Mouse (Mus musculus): ENCODE results near the gene Nipa1. TPM values are rescaled to one million over a fixed set of nuclear protein-coding genes. Genes with fewer than 3 reads are reported as not detected.
A peak's percentile ranks its signal among the peaks of the same experiment; 100 is the strongest.

The Nipa1 gene
- polyA plus RNA-seq, 1 experiment = 1.2 TPM

DNA sequence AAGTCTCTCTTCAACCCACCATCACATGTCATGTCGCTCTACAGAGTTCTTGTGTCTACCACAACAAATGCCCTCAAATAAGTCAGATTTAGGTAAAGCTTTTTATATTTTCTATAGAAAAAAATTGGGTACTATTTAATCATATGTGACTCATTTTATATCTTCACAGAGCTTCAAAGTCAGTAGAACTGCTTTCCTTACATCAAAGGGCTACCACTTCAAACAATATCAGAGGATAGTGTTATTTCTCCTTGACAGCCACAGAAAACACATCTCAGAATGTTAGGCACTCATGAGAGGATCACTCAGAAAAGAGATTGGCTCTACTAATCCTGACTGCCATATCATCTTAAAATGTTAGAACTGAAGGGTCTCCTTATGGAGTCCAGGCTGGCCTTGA lies 59.2 kb downstream of the Nipa1 start:
- no peaks in the 10 kb centered on the region for H3K9me3 ChIP-seq (ENCODE audit: control insufficient read depth, low read length)
- TF ChIP-seq TAL1 (IDR thresholded peaks at IDR 0.05; ENCODE audit: low read length) = no peak
- no peak for TF ChIP-seq GATA1 (IDR thresholded peaks at IDR 0.05; ENCODE audit: low read length)
- H3K4me1 ChIP-seq (ENCODE audit: control insufficient read depth) = peaks cover 35% of the 10 kb centered on the region
- no peaks in the 10 kb centered on the region for H3K27me3 ChIP-seq (ENCODE audit: control insufficient read depth)
- peaks cover 28% of the 10 kb centered on the region for H3K36me3 ChIP-seq (ENCODE audit: control insufficient read depth)
- peak overlapping the region; percentile 70 for H3K4me3 ChIP-seq (replicated peaks)

DNA sequence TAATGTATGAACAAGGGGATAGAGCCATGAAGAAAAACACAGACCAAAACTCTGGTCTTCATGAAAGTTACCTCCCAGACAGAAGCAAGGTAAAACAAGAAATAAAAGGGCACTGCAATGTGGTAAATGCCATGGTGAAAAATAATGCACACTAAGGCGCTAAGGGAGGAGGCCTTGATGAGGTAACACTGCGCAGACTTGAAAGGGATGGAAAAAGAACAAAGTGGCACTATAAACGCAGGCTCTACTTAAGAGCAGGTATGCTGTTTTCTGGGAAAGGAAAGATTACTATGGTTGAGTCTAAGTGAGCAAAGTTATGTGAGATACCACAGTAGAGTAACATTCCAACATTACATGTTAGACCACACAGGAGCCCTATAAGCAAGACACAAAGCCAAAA lies 60.0 kb downstream of the Nipa1 start:
- TF ChIP-seq TAL1 (IDR thresholded peaks at IDR 0.05; ENCODE audit: low read length) (no peak), GATA1 (IDR thresholded peaks at IDR 0.05; ENCODE audit: low read length) (no peak)
- H3K4me3 ChIP-seq (replicated peaks) = no peak overlapping the region

DNA sequence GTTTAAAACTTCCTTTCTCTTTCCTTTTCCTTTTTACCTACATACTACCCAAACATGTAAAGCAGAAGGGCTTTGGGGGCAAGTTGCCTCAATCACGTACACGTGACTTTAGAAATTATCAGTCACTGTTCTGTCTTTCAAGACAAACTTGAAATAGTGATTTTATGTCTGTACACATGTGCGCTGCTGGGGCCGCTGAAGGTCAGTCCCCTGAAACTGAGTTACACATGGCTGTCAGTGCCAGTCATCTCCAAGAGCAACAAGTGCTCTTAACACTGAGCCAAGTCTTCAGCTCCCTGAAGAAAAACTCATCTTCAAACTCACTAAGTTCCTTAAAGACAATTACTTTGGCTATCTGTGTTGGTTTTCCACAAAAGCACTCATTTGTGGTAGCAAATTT lies 61.8 kb downstream of the Nipa1 start:
- H3K36me3 ChIP-seq (ENCODE audit: control insufficient read depth) = peaks cover 38% of the 10 kb centered on the region
- no peaks in the 10 kb centered on the region for H3K27me3 ChIP-seq (ENCODE audit: control insufficient read depth)
- no peaks in the 10 kb centered on the region for H3K9me3 ChIP-seq (ENCODE audit: control insufficient read depth, low read length)
- no peak overlapping the region for H3K4me3 ChIP-seq (replicated peaks)
- TF ChIP-seq GATA1 (IDR thresholded peaks at IDR 0.05; ENCODE audit: low read length) = no peak
- no peak for TF ChIP-seq TAL1 (IDR thresholded peaks at IDR 0.05; ENCODE audit: low read length)
- peaks cover 23% of the 10 kb centered on the region for H3K4me1 ChIP-seq (ENCODE audit: control insufficient read depth)

More for the DNA sequence above, 60.0 kb downstream of the Nipa1 start:
- Histone ChIP-seq H3K36me3 (ENCODE audit: control insufficient read depth) (peaks cover 33% of the 10 kb centered on the region), H3K27me3 (ENCODE audit: control insufficient read depth) (no peaks in the 10 kb centered on the region), H3K4me1 (ENCODE audit: control insufficient read depth) (peaks cover 32% of the 10 kb centered on the region), H3K9me3 (ENCODE audit: control insufficient read depth, low read length) (no peaks in the 10 kb centered on the region)

DNA sequence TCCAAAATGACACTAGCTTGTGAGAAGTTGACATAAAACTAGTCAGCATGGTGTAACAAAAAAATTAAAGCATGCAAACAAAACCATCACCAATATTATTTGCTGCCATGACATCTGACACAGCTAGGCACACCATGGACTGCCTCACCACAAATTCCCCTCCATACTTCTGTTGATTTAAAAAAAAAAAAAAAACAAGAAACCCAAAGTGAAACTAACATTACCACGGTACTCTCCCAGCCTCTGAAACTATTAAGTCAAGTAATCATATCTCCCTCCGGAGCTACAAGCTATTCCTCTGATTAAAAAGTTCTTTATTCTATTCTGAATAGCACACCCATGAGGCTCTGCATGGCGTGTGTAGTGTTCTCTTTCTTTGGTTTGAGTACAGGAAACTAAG lies 62.6 kb downstream of the Nipa1 start:
- no peaks in the 10 kb centered on the region for H3K27me3 ChIP-seq (ENCODE audit: control insufficient read depth)
- no peak for TF ChIP-seq GATA1 (IDR thresholded peaks at IDR 0.05; ENCODE audit: low read length)
- TF ChIP-seq TAL1 (IDR thresholded peaks at IDR 0.05; ENCODE audit: low read length) = no peak
- no peak overlapping the region for H3K4me3 ChIP-seq (replicated peaks)
- H3K36me3 ChIP-seq (ENCODE audit: control insufficient read depth) = peaks cover 38% of the 10 kb centered on the region
- peaks cover 19% of the 10 kb centered on the region for H3K4me1 ChIP-seq (ENCODE audit: control insufficient read depth)
- no peaks in the 10 kb centered on the region for H3K9me3 ChIP-seq (ENCODE audit: control insufficient read depth, low read length)

DNA sequence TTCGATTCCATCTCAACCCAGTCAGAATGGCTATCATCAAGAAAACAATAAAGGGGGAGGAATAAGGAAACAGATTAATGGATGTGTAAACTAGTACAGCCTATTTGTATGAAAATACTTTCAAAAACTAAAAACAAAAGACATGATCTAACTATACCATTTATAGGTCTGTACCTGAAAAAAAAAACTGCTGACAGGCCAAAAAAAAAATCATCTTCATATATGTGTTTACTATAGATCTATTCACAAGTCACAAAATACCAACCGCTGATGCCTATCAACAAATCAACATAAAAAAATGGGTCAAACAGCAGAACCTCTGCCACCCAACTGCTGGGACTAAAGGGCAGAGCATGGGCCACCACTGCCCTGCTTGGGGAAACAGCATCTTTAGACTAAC lies 63.7 kb downstream of the Nipa1 start:
- H3K36me3 ChIP-seq (ENCODE audit: control insufficient read depth) = peaks cover 38% of the 10 kb centered on the region
- no peak for TF ChIP-seq GATA1 (IDR thresholded peaks at IDR 0.05; ENCODE audit: low read length)
- TF ChIP-seq TAL1 (IDR thresholded peaks at IDR 0.05; ENCODE audit: low read length) = no peak
- no peaks in the 10 kb centered on the region for H3K27me3 ChIP-seq (ENCODE audit: control insufficient read depth)
- H3K4me3 ChIP-seq (replicated peaks) = no peak overlapping the region
- H3K9me3 ChIP-seq (ENCODE audit: control insufficient read depth, low read length) = no peaks in the 10 kb centered on the region
- peaks cover 18% of the 10 kb centered on the region for H3K4me1 ChIP-seq (ENCODE audit: control insufficient read depth)

DNA sequence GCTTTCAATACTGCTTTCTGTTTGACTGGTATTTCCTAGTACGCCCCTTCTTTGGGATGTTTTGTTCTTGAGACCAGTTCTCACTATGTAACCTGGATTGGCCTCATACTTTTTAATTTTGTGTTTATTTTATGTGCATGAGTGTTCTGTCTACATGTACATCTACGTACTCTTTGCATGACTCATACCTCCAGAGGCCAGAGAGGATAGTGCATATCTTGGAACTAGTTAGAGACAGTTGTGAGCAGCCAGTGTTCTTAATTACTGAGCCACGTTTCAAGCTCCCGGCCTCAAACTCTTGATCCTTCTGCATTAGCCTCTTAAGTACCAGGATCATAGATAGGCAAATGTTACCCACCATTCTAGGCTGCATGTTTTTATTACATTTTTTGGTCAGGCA lies 81.4 kb downstream of the Nipa1 start:
- TF ChIP-seq TAL1 (IDR thresholded peaks at IDR 0.05; ENCODE audit: low read length) (no peak), GATA1 (IDR thresholded peaks at IDR 0.05; ENCODE audit: low read length) (no peak)
- Histone ChIP-seq H3K27me3 (ENCODE audit: control insufficient read depth) (no peaks in the 10 kb centered on the region), H3K9me3 (ENCODE audit: control insufficient read depth, low read length) (no peaks in the 10 kb centered on the region), H3K4me3 (replicated peaks) (no peak overlapping the region), H3K4me1 (ENCODE audit: control insufficient read depth) (0 out of 2 replicates have a peak, but pooled peaks cover 3% of the 10 kb centered on the region), H3K36me3 (ENCODE audit: control insufficient read depth) (peaks cover 74% of the 10 kb centered on the region)

DNA sequence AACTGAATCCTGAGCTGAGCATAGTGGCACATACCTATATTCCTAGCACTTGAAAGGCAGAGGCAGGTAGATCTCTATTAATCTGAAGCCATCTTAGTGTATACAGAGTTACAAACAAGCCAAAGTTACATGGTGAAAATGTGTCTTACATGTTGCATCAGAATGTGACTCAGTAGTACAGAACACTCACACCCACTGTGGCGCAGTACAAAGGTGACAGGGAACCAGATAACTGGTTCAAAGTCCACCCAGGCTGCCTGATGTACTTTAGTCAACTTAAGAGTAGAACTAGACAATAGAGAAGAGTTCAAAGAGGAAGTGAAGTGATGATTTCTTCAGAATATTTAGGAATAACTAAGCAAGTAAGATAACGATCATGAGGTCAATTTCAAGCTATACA lies 84.7 kb downstream of the Nipa1 start:
- no peak for TF ChIP-seq TAL1 (IDR thresholded peaks at IDR 0.05; ENCODE audit: low read length)
- no peak for TF ChIP-seq GATA1 (IDR thresholded peaks at IDR 0.05; ENCODE audit: low read length)
- Histone ChIP-seq H3K4me1 (ENCODE audit: control insufficient read depth) (0 out of 2 replicates have a peak, but pooled peaks cover 3% of the 10 kb centered on the region), H3K27me3 (ENCODE audit: control insufficient read depth) (no peaks in the 10 kb centered on the region), H3K36me3 (ENCODE audit: control insufficient read depth) (peaks cover 77% of the 10 kb centered on the region), H3K9me3 (ENCODE audit: control insufficient read depth, low read length) (no peaks in the 10 kb centered on the region), H3K4me3 (replicated peaks) (no peak overlapping the region)

DNA sequence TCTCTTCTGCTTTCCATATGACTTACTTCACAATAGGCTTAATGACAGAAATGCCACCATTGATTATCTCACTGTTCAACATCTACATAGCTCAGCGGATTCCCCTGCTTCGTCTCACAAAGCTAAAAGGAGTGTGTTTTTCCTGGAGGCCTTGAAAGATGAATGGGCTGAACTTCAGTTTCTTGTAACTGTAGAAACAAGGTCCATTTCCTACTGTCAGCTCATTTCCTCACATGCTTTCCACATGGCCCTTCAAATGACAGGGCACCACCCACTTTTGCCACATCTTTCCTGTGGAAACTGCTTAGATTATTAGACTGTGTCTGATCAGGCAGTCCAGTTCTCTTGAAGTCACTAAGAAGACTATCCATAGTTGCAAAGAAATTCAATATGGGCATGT lies 91.1 kb downstream of the Nipa1 start:
- Histone ChIP-seq H3K9me3 (ENCODE audit: control insufficient read depth, low read length) (no peaks in the 10 kb centered on the region), H3K27me3 (ENCODE audit: control insufficient read depth) (no peaks in the 10 kb centered on the region), H3K4me3 (replicated peaks) (no peak overlapping the region), H3K4me1 (ENCODE audit: control insufficient read depth) (peaks cover 2% of the 10 kb centered on the region), H3K36me3 (ENCODE audit: control insufficient read depth) (peaks cover 50% of the 10 kb centered on the region)
- TF ChIP-seq GATA1 (IDR thresholded peaks at IDR 0.05; ENCODE audit: low read length) (no peak), TAL1 (IDR thresholded peaks at IDR 0.05; ENCODE audit: low read length) (no peak)

Other genes with a start within 250 kb of the Nipa1 start
- gene Tubgcp5, start 225.8 kb downstream of the Nipa1 start, polyA plus RNA-seq (2012) = 0.03 and 0.04 TPM in 2 replicates
- gene Cyfip1, start 178.2 kb downstream of the Nipa1 start, polyA plus RNA-seq (2012) = 0.08 and 0.20 TPM in 2 replicates
- gene Nipa2, start 57.5 kb downstream of the Nipa1 start, polyA plus RNA-seq (2012) = 0.71 and 0.87 TPM in 2 replicates
- gene Herc2, start 30.2 kb upstream of the Nipa1 start, polyA plus RNA-seq (2012) = 0.51 and 0.77 TPM in 2 replicates
- gene Oca2, start 219.8 kb upstream of the Nipa1 start, polyA plus RNA-seq (2012) = not detected in 2 replicates

All from erythroblast, embryonic 14.5 days (primary cell).